Mouse (Mus musculus) activated CD4-positive, CD25-positive, alpha-beta regulatory T cell, adult 4 months (primary cell): Measurements from ENCODE around the gene Mrpl55. TPM values are rescaled to one million over a fixed set of nuclear protein-coding genes. Genes with fewer than 3 reads are reported as not detected.
"Not testable (repeated sequence)": the region's sequence is repeated elsewhere in the genome, so short reads cannot be mapped to it uniquely, and the experiment has no call there.

Source experiments
- ATAC-seq: one replicate; pipeline ENCODE4 v1.8.0; 2017
- polyA plus RNA-seq, 2 experiments: library from polyadenylated mRNA; unstranded; fragments of 100-300 nt; shearing (Covaris generic); gene quantifications; one replicate each; pipeline ENCODE4 v1.2.1; 2017

Mrpl55 gene
- polyA plus RNA-seq, 2 experiments from 2014 or later, result 49.4 to 50.0 TPM

- ATAC-seq, result no peak
These were observed 10.3 kb upstream of the Mrpl55 start, which contains the start of gene Guk1 for GRCm38 (mm10) chr11:59192059-59192386. TSS of gene Guk1 (minus strand) at chr11:59192212.

- no peak for ATAC-seq
These were observed 6.1 kb upstream of the Mrpl55 start for GRCm38 (mm10) chr11:59196230-59196629.

GRCm38 (mm10) chr11:59201216-59202002, 877 bp upstream of the Mrpl55 start:
- ATAC-seq, result peak; percentile 16

- peak; percentile 73 for ATAC-seq
These were observed 6.0 kb downstream of the Mrpl55 start, which contains the start of gene 2310033P09Rik for GRCm38 (mm10) chr11:59208153-59208831. TSS of gene 2310033P09Rik (plus strand) at chr11:59208321.

- ATAC-seq, result peak; percentile 13
These were observed 6.7 kb downstream of the Mrpl55 start for GRCm38 (mm10) chr11:59209003-59209441.

GRCm38 (mm10) chr11:59209580-59209979, 7.3 kb downstream of the Mrpl55 start:
- ATAC-seq, result no peak

- no peak for ATAC-seq
These were observed 7.7 kb downstream of the Mrpl55 start for GRCm38 (mm10) chr11:59210020-59210419.

- ATAC-seq, result not testable (repeated sequence)
These were observed 9.3 kb downstream of the Mrpl55 start for GRCm38 (mm10) chr11:59211561-59211960.

GRCm38 (mm10) chr11:59212320-59212719, 10.0 kb downstream of the Mrpl55 start:
- peak; percentile 73 for ATAC-seq

- ATAC-seq, result no peak
These were observed 10.7 kb downstream of the Mrpl55 start for GRCm38 (mm10) chr11:59212892-59213494.

GRCm38 (mm10) chr11:59216955-59217354, 14.7 kb downstream of the Mrpl55 start:
- ATAC-seq, result no peak

- ATAC-seq, result no peak
These were observed 16.2 kb downstream of the Mrpl55 start for GRCm38 (mm10) chr11:59218389-59218998.

- ATAC-seq, result peak; percentile 34
These were observed 16.8 kb downstream of the Mrpl55 start for GRCm38 (mm10) chr11:59219064-59219463.

- ATAC-seq, result no peak
These were observed 19.3 kb downstream of the Mrpl55 start for GRCm38 (mm10) chr11:59221604-59222003.

- no peak for ATAC-seq
These were observed 20.0 kb downstream of the Mrpl55 start for GRCm38 (mm10) chr11:59222306-59222705.

- ATAC-seq, result no peak
These were observed 21.7 kb downstream of the Mrpl55 start for GRCm38 (mm10) chr11:59224025-59224424.

- peak; percentile 15 for ATAC-seq
These were observed 22.2 kb downstream of the Mrpl55 start for GRCm38 (mm10) chr11:59224470-59224869.

GRCm38 (mm10) chr11:59225167-59225566, 22.9 kb downstream of the Mrpl55 start:
- no peak for ATAC-seq

- ATAC-seq, result no peak
These were observed 24.0 kb downstream of the Mrpl55 start for GRCm38 (mm10) chr11:59226251-59226650.

- no peak for ATAC-seq
These were observed 24.7 kb downstream of the Mrpl55 start for GRCm38 (mm10) chr11:59226787-59227603.

GRCm38 (mm10) chr11:59227604-59228121, 25.4 kb downstream of the Mrpl55 start:
- peak; percentile 19 for ATAC-seq
